Mouse (Mus musculus) intestine, embryonic 14.5 days (tissue): ENCODE measurements around the gene Atic. TPM values are rescaled to one million over a fixed set of nuclear protein-coding genes. Genes with fewer than 3 reads are reported as not detected.

Experiments used
- ATAC-seq: fragments of 200-750 bp; cut with Nextera tagmentation; replicated peaks from 2 replicates; pipeline ENCODE4 v1.8.0; 2017; ENCODE audit warnings: low read depth, moderate number of reproducible peaks, moderate TSS enrichment, moderate library complexity; ENCODE audit not compliant: low FRiP score, low TSS enrichment
- DNase-seq: peaks from one replicate; pipeline ENCODE4 v3.0.0-alpha.2; 2018; ENCODE audit warnings: low spot score
- H3K27ac ChIP-seq: fragments of 300-500 bp; sonication (generic); 2 replicates; pipeline ENCODE4 v1.5.1; 2014; ENCODE audit warnings: low read depth, mild to moderate bottlenecking, control low read depth
- H3K27me3 ChIP-seq: fragments of 300-500 bp; sonication (generic); replicated peaks from 2 replicates; pipeline ENCODE4 v1.6.1; 2014; ENCODE audit warnings: low read length, control low read depth; ENCODE audit not compliant: control insufficient read depth, insufficient read depth
- H3K36me3 ChIP-seq: fragments of 300-500 bp; sonication (generic); 2 replicates; pipeline ENCODE4 v1.6.1; 2014; ENCODE audit warnings: low read length, control low read depth; ENCODE audit not compliant: control insufficient read depth, insufficient read depth
- H3K4me1 ChIP-seq: fragments of 300-500 bp; sonication (generic); replicated peaks from 2 replicates; pipeline ENCODE4 v1.6.1; 2014; ENCODE audit warnings: low read length, control low read depth, mixed read lengths; ENCODE audit not compliant: control insufficient read depth, insufficient read depth
- H3K4me2 ChIP-seq: fragments of 300-500 bp; sonication (generic); 2 replicates; pipeline ENCODE4 v1.6.1; 2014; ENCODE audit warnings: low read length
- H3K4me3 ChIP-seq: fragments of 300-500 bp; sonication (generic); 2 replicates; pipeline ENCODE4 v1.5.1; 2014; ENCODE audit warnings: low read depth, low read length, control low read depth, mixed read lengths
- H3K9ac ChIP-seq: fragments of 300-500 bp; sonication (generic); 2 replicates; pipeline ENCODE4 v1.6.1; 2014; ENCODE audit warnings: mild to moderate bottlenecking, low read length
- H3K9me3 ChIP-seq: fragments of 300-500 bp; sonication (generic); 2 replicates; pipeline ENCODE4 v1.6.1; 2016; ENCODE audit warnings: low read length, control low read depth; ENCODE audit not compliant: control insufficient read depth
- WGBS: fragments of 180-500 bp; shearing (Covaris S2); extraction: QIAGEN DNeasy Blood & Tissue Kit; methylation state at CpG from one replicate; pipeline ENCODE4 v1.1.7; 2014; 5-methylcytosine and 5-hydroxymethylcytosine counted together
- polyA plus RNA-seq: library from polyadenylated mRNA; unstranded; fragments of >200 nt; fragmentation: Nextera tagmentation; extraction: Ambion mirVana; gene quantifications from 2 replicates; pipeline ENCODE4 v1.2.1, GENCODE M21; 2014

Atic gene
- polyA plus RNA-seq, 1 experiment from 2014 or later, result 85.6 TPM

- no peak for DNase-seq
- Histone ChIP-seq H3K9me3 (no peaks in the 10 kb centered on the region), H3K27ac (no peak overlapping the region), H3K4me1 (no peaks in the 10 kb centered on the region), H3K4me2 (no peak overlapping the region), H3K36me3 (no peaks in the 10 kb centered on the region), H3K4me3 (no peak overlapping the region), H3K27me3 (no peaks in the 10 kb centered on the region), H3K9ac (no peak overlapping the region)
- ATAC-seq, result no peak
- 86% methylated on average over 10 of the region's 10 CpGs for WGBS
These were observed 6.2 kb upstream of the Atic start for GRCm38 (mm10) chr1:71550626-71551195.

DNA sequence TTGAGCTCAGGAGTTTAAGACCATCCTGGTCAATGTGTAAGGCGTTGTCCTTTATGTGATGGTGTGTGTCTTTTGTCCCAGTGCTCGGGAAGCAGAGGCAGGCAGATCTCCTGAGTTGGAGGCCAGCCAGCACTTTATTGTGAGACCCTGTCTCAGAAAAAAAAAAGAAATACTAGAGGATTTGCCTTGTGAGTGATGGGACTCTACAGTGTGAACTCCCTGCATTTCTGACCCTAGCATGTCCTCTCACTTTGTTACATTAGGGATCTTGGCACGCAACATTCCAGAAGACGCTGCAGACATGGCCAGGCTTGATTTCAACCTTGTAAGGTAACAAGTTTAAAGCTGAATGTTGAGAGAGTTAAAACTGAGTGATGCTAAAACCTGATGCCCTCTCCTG is 3.7 kb downstream of the Atic start:
- Histone ChIP-seq H3K36me3 (peaks cover 58% of the 10 kb centered on the region), H3K4me3 (no peak overlapping the region), H3K9me3 (peaks cover 7% of the 10 kb centered on the region; the same call in 1 of the 2 replicates), H3K4me1 (no peaks in the 10 kb centered on the region), H3K27ac (no peak overlapping the region), H3K27me3 (no peaks in the 10 kb centered on the region), H3K4me2 (no peak overlapping the region), H3K9ac (no peak overlapping the region)
- DNase-seq (no peak), ATAC-seq (no peak)
- WGBS, result 96% methylated on average over 4 of the region's 4 CpGs

DNA sequence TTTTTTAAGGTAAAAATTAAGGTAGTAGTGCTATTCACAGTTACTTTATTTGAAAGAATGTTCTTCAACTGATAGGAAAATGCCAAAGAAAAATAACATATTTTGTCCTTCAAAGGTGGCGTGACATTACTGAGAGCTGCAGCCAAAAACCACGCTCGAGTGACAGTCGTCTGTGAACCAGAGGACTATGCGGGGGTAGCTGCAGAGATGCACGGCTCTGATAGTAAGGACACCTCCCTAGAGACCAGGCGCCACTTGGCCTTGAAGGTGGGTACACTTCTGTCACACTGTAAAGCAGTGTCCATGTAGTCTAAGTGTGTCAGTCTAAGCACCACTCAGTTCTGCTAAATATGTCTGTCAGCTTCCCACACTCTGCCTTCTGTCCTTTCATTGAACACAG is 7.3 kb downstream of the Atic start:
- 95% methylated on average over 7 of the region's 7 CpGs for WGBS
- Histone ChIP-seq H3K4me3 (no peak overlapping the region), H3K9me3 (peaks cover 7% of the 10 kb centered on the region; the same call in 1 of the 2 replicates), H3K4me1 (no peaks in the 10 kb centered on the region), H3K9ac (no peak overlapping the region), H3K27me3 (no peaks in the 10 kb centered on the region), H3K27ac (no peak overlapping the region), H3K36me3 (peaks cover 87% of the 10 kb centered on the region), H3K4me2 (no peak overlapping the region)
- no peak for DNase-seq
- ATAC-seq, result no peak

DNA sequence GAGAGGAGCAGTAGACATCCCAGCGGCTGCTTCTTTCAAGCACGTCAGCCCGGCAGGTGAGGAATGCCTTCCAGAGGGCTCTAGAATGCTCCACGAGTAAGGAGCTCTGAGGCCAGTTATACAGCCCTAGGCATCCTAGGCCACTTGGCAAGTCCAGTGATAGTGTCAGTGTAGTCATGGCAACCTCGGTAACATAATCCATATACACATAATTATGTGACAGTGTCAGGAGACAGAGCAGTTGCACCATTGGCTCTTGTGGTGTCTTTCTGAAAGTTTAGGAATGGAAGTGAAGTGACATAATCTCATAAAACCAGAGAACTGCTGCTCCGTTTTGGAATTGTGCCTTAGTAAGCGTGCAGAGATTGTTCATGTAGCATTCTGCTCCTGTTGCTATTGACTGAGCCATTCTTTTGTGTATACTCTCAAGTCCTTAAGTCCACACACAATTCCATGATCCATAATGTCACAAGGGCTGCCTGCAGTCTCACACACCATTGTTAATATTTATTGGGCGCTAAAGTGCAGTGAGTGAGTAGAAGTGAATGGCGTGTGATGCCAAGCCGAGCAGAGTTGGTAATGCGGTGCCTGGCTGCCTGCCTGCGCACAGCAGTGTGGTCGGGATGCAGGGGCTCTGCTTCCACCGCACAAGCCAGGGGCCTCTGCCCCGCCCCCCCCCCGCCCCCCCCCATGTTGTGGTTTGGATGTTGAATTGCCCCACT is 11.1 kb downstream of the Atic start:
- DNase-seq, result no peak
- H3K9ac ChIP-seq, result no peak overlapping the region

GRCm38 (mm10) chr1:71570116-71570515 is 13.2 kb downstream of the Atic start:
- H3K27me3 ChIP-seq, result no peaks in the 10 kb centered on the region
- no peaks in the 10 kb centered on the region for H3K9me3 ChIP-seq
- ATAC-seq, result no peak
- DNase-seq, result no peak
- H3K27ac ChIP-seq, result no peak overlapping the region
- H3K4me2 ChIP-seq, result no peak overlapping the region
- no peak overlapping the region for H3K4me3 ChIP-seq
- no peak overlapping the region for H3K9ac ChIP-seq
- 87% methylated on average over 4 of the region's 4 CpGs for WGBS
- peaks cover 96% of the 10 kb centered on the region for H3K36me3 ChIP-seq
- H3K4me1 ChIP-seq, result no peaks in the 10 kb centered on the region

More for the DNA sequence above, 11.1 kb downstream of the Atic start:
- WGBS, result 81% methylated on average over 16 of the region's 16 CpGs
- Histone ChIP-seq H3K9me3 (no peaks in the 10 kb centered on the region), H3K27me3 (no peaks in the 10 kb centered on the region), H3K4me2 (no peak overlapping the region), H3K27ac (no peak overlapping the region), H3K36me3 (peaks cover 97% of the 10 kb centered on the region), H3K4me1 (no peaks in the 10 kb centered on the region), H3K4me3 (no peak overlapping the region)
- ATAC-seq, result no peak

GRCm38 (mm10) chr1:71575987-71576386 is 19.0 kb downstream of the Atic start:
- H3K4me1 ChIP-seq, result no peaks in the 10 kb centered on the region
- H3K9me3 ChIP-seq, result no peaks in the 10 kb centered on the region
- H3K27me3 ChIP-seq, result no peaks in the 10 kb centered on the region
- H3K4me3 ChIP-seq, result no peak overlapping the region
- no peak for DNase-seq
- H3K36me3 ChIP-seq, result peaks cover 95% of the 10 kb centered on the region
- 94% methylated on average over 7 of the region's 7 CpGs for WGBS
- H3K9ac ChIP-seq, result no peak overlapping the region
- H3K27ac ChIP-seq, result no peak overlapping the region
- no peak overlapping the region for H3K4me2 ChIP-seq
- ATAC-seq, result no peak

GRCm38 (mm10) chr1:71576837-71577236 is 19.9 kb downstream of the Atic start:
- H3K9ac ChIP-seq, result no peak overlapping the region
- no peak overlapping the region for H3K4me2 ChIP-seq
- no peak overlapping the region for H3K4me3 ChIP-seq
- DNase-seq, result no peak
- no peaks in the 10 kb centered on the region for H3K4me1 ChIP-seq
- H3K27ac ChIP-seq, result no peak overlapping the region
- ATAC-seq, result no peak
- H3K9me3 ChIP-seq, result no peaks in the 10 kb centered on the region
- WGBS, result 95% methylated on average over 6 of the region's 6 CpGs
- H3K36me3 ChIP-seq, result peaks cover 90% of the 10 kb centered on the region
- no peaks in the 10 kb centered on the region for H3K27me3 ChIP-seq

DNA sequence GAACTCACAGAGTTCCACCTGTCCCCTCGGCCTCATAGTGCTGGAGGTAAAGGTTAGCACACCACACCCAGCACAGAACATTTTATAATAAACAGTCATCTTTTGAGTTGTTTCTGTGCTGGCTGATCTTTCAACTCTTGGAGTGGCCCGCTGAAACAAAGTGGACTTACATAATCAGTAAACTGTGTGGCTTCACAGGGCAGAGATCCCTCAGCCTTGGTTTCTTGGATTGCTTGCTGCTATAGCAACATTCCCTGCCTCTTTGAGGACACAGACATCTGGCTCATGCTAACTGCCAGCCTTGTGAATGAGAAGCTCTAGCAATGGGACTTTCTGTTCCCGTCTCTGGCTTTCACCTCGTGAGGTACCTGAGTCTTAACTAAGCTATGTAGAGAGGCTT is 22.6 kb downstream of the Atic start:
- Histone ChIP-seq H3K9ac (no peak overlapping the region), H3K27ac (no peak overlapping the region), H3K4me1 (no peaks in the 10 kb centered on the region), H3K4me3 (no peak overlapping the region), H3K27me3 (no peaks in the 10 kb centered on the region), H3K4me2 (no peak overlapping the region), H3K9me3 (no peaks in the 10 kb centered on the region), H3K36me3 (peaks cover 64% of the 10 kb centered on the region)
- ATAC-seq (no peak), DNase-seq (no peak)
- WGBS, result 83% methylated on average over 4 of the region's 4 CpGs

DNA sequence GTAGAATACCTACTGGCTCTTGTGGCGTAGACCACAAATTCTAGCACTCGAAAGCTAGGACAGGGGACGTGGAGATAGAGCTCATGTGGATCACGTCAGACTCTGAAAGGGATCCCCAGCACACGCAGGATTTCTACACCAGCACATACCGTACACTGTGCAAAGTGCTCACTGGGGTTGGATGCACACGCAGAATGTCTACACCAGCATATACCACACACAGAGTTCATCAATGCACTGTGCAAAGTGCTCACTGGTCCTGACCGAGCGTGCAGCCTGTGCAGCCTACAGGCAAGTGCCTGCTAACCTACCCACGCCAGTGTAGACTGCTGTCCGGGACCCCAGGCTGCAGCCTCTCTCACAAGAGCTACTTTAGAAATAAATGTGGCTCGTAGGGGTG is 23.5 kb downstream of the Atic start:
- Histone ChIP-seq H3K36me3 (peaks cover 61% of the 10 kb centered on the region), H3K27ac (no peak overlapping the region), H3K4me3 (no peak overlapping the region), H3K4me1 (no peaks in the 10 kb centered on the region), H3K27me3 (no peaks in the 10 kb centered on the region), H3K9me3 (no peaks in the 10 kb centered on the region), H3K4me2 (no peak overlapping the region), H3K9ac (no peak overlapping the region)
- no peak for ATAC-seq
- no peak for DNase-seq
- WGBS, result 91% methylated on average over 12 of the region's 12 CpGs
